Mouse (Mus musculus): ENCODE data around the gene Bckdha. TPM values are rescaled to one million over a fixed set of nuclear protein-coding genes. Genes with fewer than 3 reads are reported as not detected.
A peak's percentile ranks its signal among the peaks of the same experiment; 100 is the strongest.

The Bckdha gene
- polyA plus RNA-seq, 1 experiment from 2014 or later = 32.9 TPM

DNA sequence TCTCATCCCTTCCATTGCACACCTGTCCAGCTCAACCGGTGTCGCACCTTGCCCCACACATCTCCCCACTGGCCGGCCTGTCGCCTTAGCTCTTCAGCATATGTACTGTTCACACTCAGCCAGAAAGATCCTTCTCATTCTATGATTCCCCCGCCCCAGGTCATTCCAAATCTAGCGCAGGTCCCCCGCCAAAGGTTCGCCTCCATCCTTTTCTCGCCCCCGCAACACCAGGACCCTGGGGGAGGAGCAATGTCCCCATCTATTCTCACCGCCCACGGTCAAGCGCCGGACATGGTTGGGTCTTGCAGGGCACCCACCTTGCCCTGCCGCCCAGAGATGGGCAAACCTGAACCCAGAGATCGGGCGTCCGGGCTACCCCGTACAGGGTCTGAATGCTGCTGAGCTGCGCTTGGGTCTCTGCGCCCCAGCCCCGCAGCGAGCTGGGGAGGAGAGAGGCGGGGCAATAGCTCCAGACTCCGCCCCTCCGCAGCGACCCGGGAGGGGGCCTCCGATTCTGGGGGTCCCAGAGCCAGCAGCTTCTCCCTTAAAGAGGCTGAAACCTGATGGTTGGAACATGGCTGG is 16.0 kb upstream of the Bckdha start, which contains the start of gene Tmem91:
Gene Tmem91 (minus strand): TSS at position 448 of the 582 bp plus-strand sequence.
- no peaks in the 10 kb centered on the region for H3K9me3 ChIP-seq (ENCODE audit: control insufficient read depth, low read length)
- ATAC-seq (ENCODE audit: low FRiP score) = peak; percentile 54; the same call in 1 of the 2 replicates
- peak within 1 kb of the TSS; percentile 8; the same call in 1 of the 2 replicates for H3K4me3 ChIP-seq (ENCODE audit: low read depth, low read length)
- H3K36me3 ChIP-seq (ENCODE audit: control insufficient read depth, insufficient read depth, low read length) = no peaks in the 10 kb centered on the region
- no peaks in the 10 kb centered on the region; the same call in 1 of the 2 replicates for H3K4me1 ChIP-seq (replicated peaks; ENCODE audit: control insufficient read depth, insufficient read depth, low read length)
- H3K4me2 ChIP-seq (replicated peaks; ENCODE audit: low read depth, low read length) = peak within 1 kb of the TSS; percentile 32
- DNase-seq (ENCODE audit: low spot score) = peak; percentile 10
- 1% methylated on average over 29 of the region's 29 CpGs for WGBS
- peaks cover 36% of the 10 kb centered on the region for H3K27me3 ChIP-seq (ENCODE audit: control insufficient read depth, insufficient read depth, low read length)
- H3K27ac ChIP-seq (ENCODE audit: low read depth, low read length) = no peak within 1 kb of the TSS
- peak within 1 kb of the TSS; percentile 17; the same call in 1 of the 2 replicates for H3K9ac ChIP-seq (ENCODE audit: low read depth, low read length)

DNA sequence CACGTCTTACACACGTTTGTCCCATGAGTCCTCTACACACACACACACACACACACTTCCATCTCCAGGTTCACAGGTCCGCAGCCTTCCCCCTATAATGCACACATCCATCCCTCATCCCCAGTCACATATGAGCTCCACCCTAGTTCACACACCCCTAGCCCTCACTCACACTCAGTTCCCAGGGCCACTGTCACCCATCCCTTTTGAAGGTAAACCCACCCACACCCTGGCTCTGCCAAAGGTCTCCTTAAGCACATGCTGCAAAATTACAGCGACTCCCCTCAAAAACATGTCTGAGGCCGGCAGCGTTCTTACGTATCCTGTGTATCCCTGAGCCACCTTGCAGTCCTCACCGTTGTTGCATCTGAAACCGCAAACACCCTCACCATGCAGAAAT is 15.5 kb upstream of the Bckdha start:
- ATAC-seq (ENCODE audit: low FRiP score) (no peak), DNase-seq (ENCODE audit: low spot score) (no peak)
- H3K27ac ChIP-seq (ENCODE audit: low read depth, low read length) = no peak overlapping the region
- no peaks in the 10 kb centered on the region; the same call in 1 of the 2 replicates for H3K4me1 ChIP-seq (replicated peaks; ENCODE audit: control insufficient read depth, insufficient read depth, low read length)
- peaks cover 36% of the 10 kb centered on the region for H3K27me3 ChIP-seq (ENCODE audit: control insufficient read depth, insufficient read depth, low read length)
- no peak overlapping the region for H3K4me3 ChIP-seq (ENCODE audit: low read depth, low read length)
- WGBS = 27% methylated on average over 9 of the region's 9 CpGs
- H3K4me2 ChIP-seq (replicated peaks; ENCODE audit: low read depth, low read length) = no peak overlapping the region
- H3K36me3 ChIP-seq (ENCODE audit: control insufficient read depth, insufficient read depth, low read length) = no peaks in the 10 kb centered on the region
- peak overlapping the region; percentile 17; the same call in 1 of the 2 replicates for H3K9ac ChIP-seq (ENCODE audit: low read depth, low read length)
- no peaks in the 10 kb centered on the region for H3K9me3 ChIP-seq (ENCODE audit: control insufficient read depth, low read length)

DNA sequence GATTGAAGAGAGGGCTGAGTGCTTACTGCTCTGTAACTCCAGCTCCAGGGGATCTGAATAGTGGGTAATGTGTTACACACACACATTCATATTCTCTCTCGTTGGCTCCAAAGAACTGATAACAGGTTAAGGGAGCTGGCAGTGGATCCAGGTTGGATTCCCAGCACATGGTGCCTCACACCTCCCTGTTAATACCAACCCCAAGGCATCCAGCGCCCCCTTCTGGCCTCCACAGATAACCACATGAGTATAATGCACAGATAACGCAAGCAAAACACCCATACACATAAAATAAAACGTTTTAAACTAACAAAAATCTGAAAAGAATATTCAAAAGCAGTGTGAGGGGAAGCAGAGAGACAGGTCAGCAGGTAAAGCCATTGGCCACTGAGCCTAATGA is 13.7 kb upstream of the Bckdha start:
- 53% methylated on average over 4 of the region's 4 CpGs for WGBS

DNA sequence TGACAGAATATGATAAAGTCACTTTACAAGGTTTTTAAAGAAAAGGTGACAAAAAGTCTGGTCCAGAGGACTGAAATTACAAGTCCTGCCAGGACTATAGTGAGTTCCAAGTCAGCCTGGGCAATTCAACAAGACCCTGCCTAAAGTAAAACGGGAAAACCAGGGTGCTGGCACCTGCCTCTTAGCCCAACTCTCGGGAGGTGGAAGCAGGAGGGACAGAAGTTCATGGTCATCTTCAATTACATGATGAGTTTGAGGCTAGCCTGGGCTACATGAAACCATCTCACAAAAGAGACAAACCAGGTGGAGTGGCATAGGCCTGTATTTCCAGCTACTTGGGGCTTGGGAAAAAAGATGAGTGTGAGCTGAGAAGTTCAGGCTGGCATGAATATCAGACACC is 12.9 kb upstream of the Bckdha start:
- H3K4me2 ChIP-seq (replicated peaks; ENCODE audit: low read depth, low read length) = no peak overlapping the region
- no peak overlapping the region for H3K27ac ChIP-seq (ENCODE audit: low read depth, low read length)
- H3K9me3 ChIP-seq (ENCODE audit: control insufficient read depth, low read length) = no peaks in the 10 kb centered on the region
- H3K27me3 ChIP-seq (ENCODE audit: control insufficient read depth, insufficient read depth, low read length) = peaks cover 31% of the 10 kb centered on the region
- H3K4me1 ChIP-seq (replicated peaks; ENCODE audit: control insufficient read depth, insufficient read depth, low read length) = no peaks in the 10 kb centered on the region; the same call in 1 of the 2 replicates
- H3K9ac ChIP-seq (ENCODE audit: low read depth, low read length) = no peak overlapping the region
- H3K4me3 ChIP-seq (ENCODE audit: low read depth, low read length) = no peak overlapping the region
- ATAC-seq (ENCODE audit: low FRiP score) = no peak
- 64% methylated on average over 2 of the region's 2 CpGs for WGBS
- DNase-seq (ENCODE audit: low spot score) = no peak
- no peaks in the 10 kb centered on the region for H3K36me3 ChIP-seq (ENCODE audit: control insufficient read depth, insufficient read depth, low read length)

More for the DNA sequence above, 13.7 kb upstream of the Bckdha start:
- Histone ChIP-seq H3K4me1 (replicated peaks; ENCODE audit: control insufficient read depth, insufficient read depth, low read length) (no peaks in the 10 kb centered on the region; the same call in 1 of the 2 replicates), H3K36me3 (ENCODE audit: control insufficient read depth, insufficient read depth, low read length) (no peaks in the 10 kb centered on the region), H3K27me3 (ENCODE audit: control insufficient read depth, insufficient read depth, low read length) (peaks cover 31% of the 10 kb centered on the region), H3K27ac (ENCODE audit: low read depth, low read length) (no peak overlapping the region), H3K4me3 (ENCODE audit: low read depth, low read length) (no peak overlapping the region), H3K4me2 (replicated peaks; ENCODE audit: low read depth, low read length) (no peak overlapping the region), H3K9ac (ENCODE audit: low read depth, low read length) (no peak overlapping the region), H3K9me3 (ENCODE audit: control insufficient read depth, low read length) (no peaks in the 10 kb centered on the region)
- ATAC-seq (ENCODE audit: low FRiP score) (no peak), DNase-seq (ENCODE audit: low spot score) (no peak)

DNA sequence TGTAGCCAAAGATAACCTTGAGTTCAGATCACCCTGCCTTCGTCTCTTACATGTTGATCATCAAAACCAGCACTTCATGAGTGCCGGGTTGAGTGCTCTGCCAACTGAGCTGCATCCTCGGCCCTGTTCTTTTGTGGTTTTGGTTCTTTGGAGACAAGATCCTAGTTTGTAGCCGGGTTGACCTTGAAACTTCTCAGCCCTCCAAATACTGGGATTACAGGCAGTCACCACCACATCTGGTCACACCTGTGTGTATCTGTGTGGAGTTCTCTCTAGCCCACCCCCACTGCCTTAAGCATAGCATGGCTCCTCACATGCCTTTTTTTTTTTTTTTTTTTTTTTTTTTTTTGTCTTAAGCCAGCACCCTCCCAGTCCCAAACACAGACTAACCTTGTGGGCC is 11.3 kb upstream of the Bckdha start:
- Histone ChIP-seq H3K36me3 (ENCODE audit: control insufficient read depth, insufficient read depth, low read length) (no peaks in the 10 kb centered on the region), H3K27me3 (ENCODE audit: control insufficient read depth, insufficient read depth, low read length) (peaks cover 19% of the 10 kb centered on the region), H3K9ac (ENCODE audit: low read depth, low read length) (no peak overlapping the region), H3K4me2 (replicated peaks; ENCODE audit: low read depth, low read length) (no peak overlapping the region), H3K4me3 (ENCODE audit: low read depth, low read length) (no peak overlapping the region), H3K9me3 (ENCODE audit: control insufficient read depth, low read length) (no peaks in the 10 kb centered on the region), H3K27ac (ENCODE audit: low read depth, low read length) (no peak overlapping the region), H3K4me1 (replicated peaks; ENCODE audit: control insufficient read depth, insufficient read depth, low read length) (no peaks in the 10 kb centered on the region; the same call in 1 of the 2 replicates)
- WGBS = 93% methylated on average over 4 of the region's 4 CpGs
- ATAC-seq (ENCODE audit: low FRiP score) = no peak
- no peak for DNase-seq (ENCODE audit: low spot score)

DNA sequence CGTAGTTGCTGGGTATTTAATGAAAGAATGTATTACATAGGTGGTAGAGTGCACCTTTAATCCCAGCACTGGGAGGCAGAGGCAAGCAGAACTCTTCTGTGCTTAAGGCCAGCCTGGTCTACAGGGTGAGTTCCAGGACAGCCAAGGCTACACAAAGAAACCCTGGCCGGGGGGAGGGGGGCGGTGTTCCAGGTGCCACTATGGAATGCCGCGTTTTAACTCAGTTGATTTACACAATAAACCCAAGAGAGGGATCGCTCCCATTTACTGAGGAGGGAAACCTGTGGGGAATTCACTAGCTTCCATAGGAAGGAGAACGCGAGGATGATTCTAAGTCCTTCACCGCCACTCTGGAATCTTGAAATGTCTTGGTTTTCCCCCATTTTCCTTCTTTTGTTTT is 10.8 kb upstream of the Bckdha start:
- H3K27ac ChIP-seq (ENCODE audit: low read depth, low read length) = no peak overlapping the region
- ATAC-seq (ENCODE audit: low FRiP score) = no peak
- DNase-seq (ENCODE audit: low spot score) = no peak
- H3K36me3 ChIP-seq (ENCODE audit: control insufficient read depth, insufficient read depth, low read length) = no peaks in the 10 kb centered on the region
- no peaks in the 10 kb centered on the region; the same call in 1 of the 2 replicates for H3K4me1 ChIP-seq (replicated peaks; ENCODE audit: control insufficient read depth, insufficient read depth, low read length)
- peaks cover 14% of the 10 kb centered on the region for H3K27me3 ChIP-seq (ENCODE audit: control insufficient read depth, insufficient read depth, low read length)
- no peak overlapping the region for H3K4me3 ChIP-seq (ENCODE audit: low read depth, low read length)
- no peak overlapping the region for H3K4me2 ChIP-seq (replicated peaks; ENCODE audit: low read depth, low read length)
- 85% methylated on average over 9 of the region's 9 CpGs for WGBS
- H3K9me3 ChIP-seq (ENCODE audit: control insufficient read depth, low read length) = no peaks in the 10 kb centered on the region
- no peak overlapping the region for H3K9ac ChIP-seq (ENCODE audit: low read depth, low read length)

DNA sequence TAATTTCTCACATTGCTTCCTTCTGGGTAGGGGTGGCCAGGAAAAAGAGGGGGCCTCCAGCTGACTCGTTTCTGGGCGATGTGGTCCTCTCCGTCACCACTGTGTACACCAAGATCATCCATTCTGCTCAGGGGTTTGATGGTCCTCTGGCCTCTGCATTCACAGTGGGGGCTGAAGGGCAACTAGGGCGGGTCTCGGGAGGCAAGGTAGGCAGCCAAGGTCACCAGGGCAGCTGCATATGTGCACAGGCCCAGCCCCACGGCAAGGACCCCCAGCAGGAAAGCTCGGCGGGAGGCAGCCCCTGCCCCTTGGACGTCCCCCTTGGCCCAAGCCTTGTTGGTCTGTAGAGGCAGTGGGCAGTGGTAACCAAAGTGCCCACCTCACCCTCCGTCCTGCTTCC is 10.4 kb upstream of the Bckdha start:
- no peak overlapping the region for H3K27ac ChIP-seq (ENCODE audit: low read depth, low read length)
- 84% methylated on average over 10 of the region's 10 CpGs for WGBS
- H3K4me2 ChIP-seq (replicated peaks; ENCODE audit: low read depth, low read length) = no peak overlapping the region
- H3K27me3 ChIP-seq (ENCODE audit: control insufficient read depth, insufficient read depth, low read length) = peaks cover 9% of the 10 kb centered on the region
- no peaks in the 10 kb centered on the region for H3K36me3 ChIP-seq (ENCODE audit: control insufficient read depth, insufficient read depth, low read length)
- no peak overlapping the region for H3K9ac ChIP-seq (ENCODE audit: low read depth, low read length)
- no peak for ATAC-seq (ENCODE audit: low FRiP score)
- H3K4me1 ChIP-seq (replicated peaks; ENCODE audit: control insufficient read depth, insufficient read depth, low read length) = no peaks in the 10 kb centered on the region
- DNase-seq (ENCODE audit: low spot score) = no peak
- H3K4me3 ChIP-seq (ENCODE audit: low read depth, low read length) = no peak overlapping the region
- no peaks in the 10 kb centered on the region for H3K9me3 ChIP-seq (ENCODE audit: control insufficient read depth, low read length)

DNA sequence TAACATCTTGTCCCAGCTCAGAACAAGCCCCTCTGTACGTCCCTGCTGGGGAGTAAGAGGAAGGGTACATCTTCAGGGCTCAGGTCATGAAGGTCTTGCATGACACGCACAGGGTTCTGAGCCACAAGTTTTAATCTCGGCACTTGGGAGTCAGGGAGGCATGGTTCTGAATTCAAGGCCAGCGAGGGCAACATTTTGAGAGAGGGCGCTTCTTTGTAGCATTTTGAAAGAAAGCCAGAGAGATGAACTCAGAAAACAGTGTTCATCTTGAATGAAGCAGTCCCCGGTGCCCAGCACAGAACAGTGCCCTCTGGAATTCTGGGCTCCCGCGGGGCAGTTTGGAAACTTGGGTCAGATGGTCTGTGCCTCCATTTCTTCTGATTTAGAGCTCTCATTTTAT is 7.6 kb upstream of the Bckdha start:
- H3K36me3 ChIP-seq (ENCODE audit: control insufficient read depth, insufficient read depth, low read length) = no peaks in the 10 kb centered on the region
- no peak overlapping the region for H3K4me3 ChIP-seq (ENCODE audit: low read depth, low read length)
- H3K27ac ChIP-seq (ENCODE audit: low read depth, low read length) = no peak overlapping the region
- no peaks in the 10 kb centered on the region for H3K9me3 ChIP-seq (ENCODE audit: control insufficient read depth, low read length)
- no peak overlapping the region for H3K4me2 ChIP-seq (replicated peaks; ENCODE audit: low read depth, low read length)
- no peaks in the 10 kb centered on the region for H3K27me3 ChIP-seq (ENCODE audit: control insufficient read depth, insufficient read depth, low read length)
- no peak for DNase-seq (ENCODE audit: low spot score)
- no peak for ATAC-seq (ENCODE audit: low FRiP score)
- no peaks in the 10 kb centered on the region for H3K4me1 ChIP-seq (replicated peaks; ENCODE audit: control insufficient read depth, insufficient read depth, low read length)
- WGBS = 94% methylated on average over 8 of the region's 8 CpGs
- no peak overlapping the region for H3K9ac ChIP-seq (ENCODE audit: low read depth, low read length)

DNA sequence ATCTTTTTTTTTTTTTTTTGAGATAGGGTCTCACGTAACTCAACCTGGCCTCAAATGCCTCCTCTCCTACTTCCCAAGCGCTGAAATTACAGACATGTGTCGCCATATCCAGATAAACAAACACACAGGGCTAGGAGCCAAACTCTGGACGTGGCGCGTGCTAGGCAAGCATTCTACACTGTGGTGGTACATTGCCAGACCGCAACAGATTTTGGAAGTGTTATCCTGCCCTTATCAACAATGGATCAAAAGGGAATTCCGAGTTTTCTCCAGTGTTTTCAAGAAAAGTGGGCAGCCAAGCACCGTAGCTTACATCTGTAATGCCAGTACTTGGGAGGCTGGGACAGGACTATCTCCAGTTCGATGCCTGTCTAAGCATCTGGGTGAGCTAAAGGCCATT is 996 bp downstream of the Bckdha start:
- no peak for ATAC-seq (ENCODE audit: low FRiP score)

More for the DNA sequence above, 996 bp downstream of the Bckdha start:
- DNase-seq (ENCODE audit: low spot score) = peak; percentile 3
- Histone ChIP-seq H3K36me3 (ENCODE audit: control insufficient read depth, insufficient read depth, low read length) (no peaks in the 10 kb centered on the region), H3K27me3 (ENCODE audit: control insufficient read depth, insufficient read depth, low read length) (no peaks in the 10 kb centered on the region), H3K4me3 (ENCODE audit: low read depth, low read length) (peak overlapping the region; percentile 67), H3K9ac (ENCODE audit: low read depth, low read length) (no peak overlapping the region; the same call in 1 of the 2 replicates), H3K27ac (ENCODE audit: low read depth, low read length) (no peak overlapping the region), H3K4me2 (replicated peaks; ENCODE audit: low read depth, low read length) (peak overlapping the region; percentile 45), H3K4me1 (replicated peaks; ENCODE audit: control insufficient read depth, insufficient read depth, low read length) (0 out of 2 replicates have a peak, but pooled peaks cover 3% of the 10 kb centered on the region), H3K9me3 (ENCODE audit: control insufficient read depth, low read length) (no peaks in the 10 kb centered on the region)
- 40% methylated on average over 10 of the region's 10 CpGs for WGBS

All from hindbrain, embryonic 11.5 days (tissue).